Mouse (Mus musculus): ENCODE data around the gene Srd5a1.

GRCm38 (mm10) chr13:69586337-69586736 lies 24.9 kb downstream of the Srd5a1 start:
- TF ChIP-seq CTCF (IDR thresholded peaks at IDR 0.05; ENCODE audit: low read depth) (no peak), EP300 (IDR thresholded peaks at IDR 0.05; ENCODE audit: low read depth) (no peak)
